Mouse (Mus musculus) C2C12 (cell line): ENCODE data around the gene Ddah1.

Experiments
- CTCF ChIP-seq: IDR thresholded peaks from one replicate; pipeline ENCODE4 v1.5.1; 2011; ENCODE audit not compliant: control insufficient read depth, insufficient read depth, insufficient read length
- MAX ChIP-seq: IDR thresholded peaks from one replicate; pipeline ENCODE4 v1.6.1; 2011; ENCODE audit warnings: mild to moderate bottlenecking, control low read depth
- MYOD1 ChIP-seq: IDR thresholded peaks from one replicate; pipeline ENCODE4 v1.6.1; 2011; ENCODE audit warnings: low read depth; ENCODE audit not compliant: control insufficient read depth, insufficient read length
- USF1 ChIP-seq: IDR thresholded peaks from one replicate; pipeline ENCODE4 v1.6.1; 2011; ENCODE audit warnings: low read depth, mild to moderate bottlenecking, control low read depth, moderate library complexity

DNA sequence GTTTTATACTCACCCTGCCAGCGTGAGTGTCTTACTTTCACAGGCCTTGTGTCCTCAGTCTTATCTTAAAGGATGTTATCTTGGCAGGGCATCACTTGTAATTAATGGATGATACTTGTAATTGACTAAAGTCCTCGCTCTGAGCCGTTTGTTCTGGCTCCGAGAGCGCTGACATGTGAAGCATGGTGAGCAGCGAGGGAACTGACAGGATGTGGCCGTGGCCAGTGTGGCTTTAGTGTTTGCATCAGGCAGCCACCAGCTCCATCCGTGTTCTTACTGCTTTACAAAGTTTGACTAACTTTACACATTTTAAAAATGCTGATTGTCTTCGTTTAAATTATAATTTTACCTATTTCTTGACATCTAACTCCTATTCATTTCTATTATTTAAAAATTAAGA is 175.4 kb downstream of the Ddah1 start:
- TF ChIP-seq CTCF (no peak), MYOD1 (no peak), MAX (no peak), USF1 (no peak)
